Comparison of ENCODE assay signal across 8 mouse cellular contexts in genomic region chr3:137917694-137918171, GRCm38 (mm10). TPM values are rescaled to one million over a fixed set of nuclear protein-coding genes. Genes with fewer than 3 reads are reported as not detected.
DNase-seq lines count a peak whose midpoint lies in the region; ATAC-seq and TF ChIP-seq lines count a peak whose summit lies in the region.

No protein-coding gene starts in this region.

- no peaks in the 10 kb centered on the region; the same call in 1 of the 2 replicates for H3K4me1 ChIP-seq in lung, embryonic 14.5 days (ENCODE audit: insufficient read depth)
- peaks cover 4% of the 10 kb centered on the region; the same call in 1 of the 2 replicates for H3K4me1 ChIP-seq in embryonic fibroblast, embryonic 13.5 days (ENCODE audit: control insufficient read depth, insufficient read depth, low read length)
- H3K4me1 ChIP-seq in limb, embryonic 11.5 days (ENCODE audit: control insufficient read depth, insufficient read depth, low read length): peaks cover 4% of the 10 kb centered on the region; the same call in 1 of the 2 replicates

- TF ChIP-seq CTCF in lung, embryonic 14.5 days (IDR thresholded peaks at IDR 0.05; ENCODE audit: low read depth): no peak
- no peak for TF ChIP-seq CTCF in embryonic fibroblast, embryonic 13.5 days (IDR thresholded peaks at IDR 0.05; ENCODE audit: borderline replicate concordance, insufficient read depth, low read length)

- H3K27me3 ChIP-seq in lung, embryonic 14.5 days (ENCODE audit: insufficient read depth, low read length): no peaks in the 10 kb centered on the region
- no peaks in the 10 kb centered on the region for H3K27me3 ChIP-seq in limb, embryonic 11.5 days (ENCODE audit: control insufficient read depth, insufficient read depth, low read length)

- no peak for DNase-seq in lung, embryonic 14.5 days
- DNase-seq in lung, postnatal 10 days: no peak
- DNase-seq in limb, embryonic 11.5 days (ENCODE audit: low spot score): no peak
- peak; percentile 20 for DNase-seq in retina, adult 2 months (ENCODE audit: low read depth, low spot score)
- DNase-seq in lung, postnatal 14 days: no peak
- DNase-seq in thymus, postnatal 0 days (ENCODE audit: low spot score): no peak

- peak overlapping the region; percentile 75 for H3K9ac ChIP-seq in lung, embryonic 14.5 days
- H3K9ac ChIP-seq in limb, embryonic 11.5 days (ENCODE audit: low read length): peak overlapping the region; percentile 24

- H3K4me3 ChIP-seq in lung, embryonic 14.5 days (ENCODE audit: low read depth, low read length): peak overlapping the region; percentile 89
- H3K4me3 ChIP-seq in embryonic fibroblast, embryonic 13.5 days (ENCODE audit: insufficient read depth, low read length): peak overlapping the region; percentile 57
- peak overlapping the region; percentile 75 for H3K4me3 ChIP-seq in limb, embryonic 11.5 days (ENCODE audit: low read depth, low read length)

- no peak for TF ChIP-seq POLR2A in embryonic fibroblast, embryonic 13.5 days (IDR thresholded peaks at IDR 0.05; ENCODE audit: low read depth, low read length)

- ATAC-seq in lung, embryonic 14.5 days (ENCODE audit: insufficient read depth): peak; percentile 32; the same call in 1 of the 2 replicates
- peak; percentile 45; the same call in 1 of the 2 replicates for ATAC-seq in limb, embryonic 11.5 days (ENCODE audit: insufficient number of reproducible peaks, low FRiP score, low TSS enrichment, low read depth)
- ATAC-seq in megakaryocyte progenitor cell, adult 5-6 weeks (replicated peaks; ENCODE audit: poor library complexity): no peak

- peaks cover 18% of the 10 kb centered on the region for H3K36me3 ChIP-seq in lung, embryonic 14.5 days (ENCODE audit: insufficient read depth)
- peaks cover 2% of the 10 kb centered on the region; the same call in 1 of the 2 replicates for H3K36me3 ChIP-seq in limb, embryonic 11.5 days (ENCODE audit: control insufficient read depth, insufficient read depth, low read length)

- WGBS in lung, embryonic 14.5 days: 26% methylated on average over 12 of the region's 12 CpGs
- 22% methylated on average over 12 of the region's 12 CpGs for WGBS in limb, embryonic 11.5 days

- peak overlapping the region; percentile 78 for H3K4me2 ChIP-seq in lung, embryonic 14.5 days
- peak overlapping the region; percentile 56 for H3K4me2 ChIP-seq in limb, embryonic 11.5 days (ENCODE audit: low read depth, severe bottlenecking)

- peak overlapping the region; percentile 66 for H3K27ac ChIP-seq in lung, embryonic 14.5 days (ENCODE audit: low read depth)
- H3K27ac ChIP-seq in embryonic fibroblast, embryonic 13.5 days (ENCODE audit: insufficient read depth, low read length): peak overlapping the region; percentile 50
- H3K27ac ChIP-seq in limb, embryonic 11.5 days (replicated peaks; ENCODE audit: low read depth, low read length): 0 out of 2 replicates have a peak overlapping the region, but pooled peaks have one; percentile 53

- no peaks in the 10 kb centered on the region for H3K9me3 ChIP-seq in lung, embryonic 14.5 days (ENCODE audit: low read depth, low read length)
- H3K9me3 ChIP-seq in limb, embryonic 11.5 days (ENCODE audit: control insufficient read depth, low read length): no peaks in the 10 kb centered on the region

RNA-seq across cellular contexts. Expression of gene Lamtor3, which starts 0.6 kb away (rescaled TPM):
- polyA plus RNA-seq in lung, embryonic 14.5 days (2014; fragmentation: Nextera tagmentation; extraction: Ambion mirVana): 97.2 and 103 TPM in 2 replicates
- 67.2 and 73.9 TPM in 2 replicates for polyA plus RNA-seq in embryonic fibroblast, embryonic 13.5 days (2011; ENCODE audit: insufficient read length, low read depth, missing spikeins)
- 99.3 and 99.8 TPM in 2 replicates for polyA plus RNA-seq in limb, embryonic 11.5 days (2014; fragmentation: Nextera tagmentation; extraction: Ambion mirVana)
- total RNA-seq in megakaryocyte progenitor cell, adult 5-6 weeks (2015): 61.3 and 77.5 TPM in 2 replicates
- 66.2 and 76.7 TPM in 2 replicates for total RNA-seq in megakaryocyte progenitor cell, adult 5-6 weeks (2017)
- polyA plus RNA-seq in thymus, postnatal 0 days (2015; fragmentation: Nextera tagmentation; extraction: Ambion mirVana): 119 and 129 TPM in 2 replicates

RNA-seq across cellular contexts. Expression of gene Dnajb14, which starts 50.3 kb away (rescaled TPM):
- 12.8 and 15.5 TPM in 2 replicates for polyA plus RNA-seq in lung, embryonic 14.5 days (2014; fragmentation: Nextera tagmentation; extraction: Ambion mirVana)
- 16.2 and 16.4 TPM in 2 replicates for polyA plus RNA-seq in embryonic fibroblast, embryonic 13.5 days (2011; ENCODE audit: insufficient read length, low read depth, missing spikeins)
- 10.4 and 12.7 TPM in 2 replicates for polyA plus RNA-seq in limb, embryonic 11.5 days (2014; fragmentation: Nextera tagmentation; extraction: Ambion mirVana)
- total RNA-seq in megakaryocyte progenitor cell, adult 5-6 weeks (2015): 4.5 and 7.3 TPM in 2 replicates
- total RNA-seq in megakaryocyte progenitor cell, adult 5-6 weeks (2017): 5.4 and 6.2 TPM in 2 replicates
- polyA plus RNA-seq in thymus, postnatal 0 days (2015; fragmentation: Nextera tagmentation; extraction: Ambion mirVana): 5.6 TPM in 2 replicates

RNA-seq across cellular contexts. Expression of gene H2afz, which starts 53.4 kb away (rescaled TPM):
- polyA plus RNA-seq in lung, embryonic 14.5 days (2014; fragmentation: Nextera tagmentation; extraction: Ambion mirVana): 2,590 and 2,710 TPM in 2 replicates
- polyA plus RNA-seq in embryonic fibroblast, embryonic 13.5 days (2011; ENCODE audit: insufficient read length, low read depth, missing spikeins): 224 and 311 TPM in 2 replicates
- 3,201 and 3,406 TPM in 2 replicates for polyA plus RNA-seq in limb, embryonic 11.5 days (2014; fragmentation: Nextera tagmentation; extraction: Ambion mirVana)
- total RNA-seq in megakaryocyte progenitor cell, adult 5-6 weeks (2015): 1,493 and 1,629 TPM in 2 replicates
- total RNA-seq in megakaryocyte progenitor cell, adult 5-6 weeks (2017): 1,461 and 1,542 TPM in 2 replicates
- polyA plus RNA-seq in thymus, postnatal 0 days (2015; fragmentation: Nextera tagmentation; extraction: Ambion mirVana): 2,821 and 2,837 TPM in 2 replicates
